Mouse (Mus musculus) urinary bladder, adult 18-20 months (tissue): Measurements from ENCODE around the gene Mycbpap.

Source experiments
- DNase-seq, 2 experiments: peaks; one replicate each; pipeline ENCODE4 v3.0.0; 2022; ENCODE audit warnings: low spot score in 2 of 2, mixed read lengths in 2 of 2

The Mycbpap gene

DNA sequence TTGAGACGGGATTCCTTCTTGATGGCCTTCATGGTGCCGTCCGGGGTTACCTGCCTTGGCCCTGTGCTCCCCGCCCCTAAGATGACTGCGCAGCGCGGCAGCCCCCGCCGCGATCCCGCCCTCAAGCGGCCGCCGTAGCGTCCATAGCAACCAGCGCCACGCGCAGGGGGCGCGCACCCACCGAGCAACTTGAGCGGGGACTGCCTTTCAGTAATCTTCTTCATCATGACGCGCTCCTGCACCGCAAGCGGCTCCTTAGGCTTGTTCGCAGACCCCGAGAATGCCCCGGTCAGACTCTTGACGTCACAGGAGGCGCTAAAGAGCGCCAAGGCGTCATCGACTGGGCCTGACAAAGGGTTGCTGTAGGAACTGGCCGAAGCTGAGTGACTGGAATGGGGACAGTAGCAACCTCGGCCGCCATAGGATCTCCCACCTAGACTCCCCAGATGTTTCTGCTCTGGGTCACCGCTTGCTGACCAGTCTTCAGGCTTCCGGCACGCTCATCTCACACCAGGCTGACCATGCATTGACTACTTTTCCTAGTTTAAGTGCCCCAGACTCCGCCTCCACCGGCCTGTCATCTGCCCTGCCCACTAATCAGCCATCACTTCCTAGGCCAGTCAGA is at the start of gene Mycbpap:
TSS of gene Mycbpap (minus strand) at position 524 of the 625 bp plus-strand sequence.
- peak; percentile 35 to 67 for DNase-seq

DNA sequence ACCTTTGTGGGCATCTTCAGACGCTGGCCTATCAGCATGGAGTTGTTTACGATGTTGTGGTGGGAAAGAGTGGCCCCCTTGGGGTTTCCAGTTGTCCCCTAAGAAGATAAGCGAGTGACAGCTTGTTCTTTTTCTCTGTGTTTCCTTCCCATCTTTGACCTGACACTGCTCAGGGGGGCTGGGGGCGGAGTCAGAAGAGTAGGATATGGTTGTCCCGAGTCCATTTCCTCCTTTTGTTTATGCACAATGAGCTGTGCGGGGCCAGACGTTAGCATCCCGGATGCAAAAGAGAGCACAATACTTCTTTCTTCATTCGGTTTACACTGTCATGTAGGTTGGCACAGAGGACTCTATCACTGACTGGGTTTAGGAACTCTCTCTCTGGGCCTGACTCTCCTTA is 49.1 kb upstream of the Mycbpap start:
- DNase-seq: no peak

GRCm38 (mm10) chr11:94567326-94567725 is 45.8 kb upstream of the Mycbpap start:
- no peak for DNase-seq

DNA sequence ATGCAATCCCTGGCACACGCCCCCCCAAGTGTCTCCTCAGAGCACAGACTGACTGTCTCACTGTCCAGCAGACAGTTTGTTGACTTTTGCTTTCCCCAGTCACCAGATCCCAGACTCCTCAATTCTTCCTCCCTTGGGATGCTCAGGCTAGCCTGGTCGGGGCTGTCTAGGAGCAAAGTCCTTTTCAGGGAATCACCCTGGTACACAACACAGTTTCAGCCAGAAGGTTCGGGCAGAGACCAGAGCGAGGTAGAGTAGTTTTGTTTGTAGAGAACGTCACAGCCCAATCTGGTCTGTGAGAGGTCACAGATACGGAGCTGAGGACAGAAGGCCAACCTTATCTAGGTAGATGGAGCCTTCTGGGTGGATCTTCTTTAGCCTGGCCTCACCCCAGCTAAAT is 45.0 kb upstream of the Mycbpap start:
- DNase-seq: no peak

DNA sequence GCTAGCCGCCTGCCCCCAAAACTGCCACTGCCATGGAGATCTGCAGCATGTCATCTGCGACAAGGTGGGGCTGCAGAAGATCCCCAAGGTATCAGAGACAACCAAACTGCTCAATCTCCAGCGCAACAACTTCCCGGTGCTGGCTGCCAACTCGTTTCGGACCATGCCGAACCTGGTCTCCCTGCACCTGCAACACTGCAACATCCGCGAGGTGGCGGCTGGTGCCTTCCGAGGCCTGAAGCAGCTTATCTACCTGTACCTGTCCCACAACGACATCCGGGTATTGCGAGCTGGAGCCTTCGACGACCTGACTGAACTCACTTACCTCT is 43.6 kb upstream of the Mycbpap start:
- peak; percentile 26 to 58 for DNase-seq

- no peak for DNase-seq
These were observed 43.1 kb upstream of the Mycbpap start, which contains the start of gene Chad for GRCm38 (mm10) chr11:94564437-94565150. Gene Chad, plus strand, starts transcription at chr11:94565047.

GRCm38 (mm10) chr11:94563821-94564220 is 42.3 kb upstream of the Mycbpap start:
- DNase-seq: no peak

- DNase-seq: no peak
These were observed 41.8 kb upstream of the Mycbpap start for GRCm38 (mm10) chr11:94563383-94563782.

- no peak for DNase-seq
These were observed 36.7 kb upstream of the Mycbpap start for GRCm38 (mm10) chr11:94558226-94558625.

GRCm38 (mm10) chr11:94550442-94550744 is 28.9 kb upstream of the Mycbpap start:
- DNase-seq: no peak

GRCm38 (mm10) chr11:94549691-94550441 is 28.3 kb upstream of the Mycbpap start:
- no peak for DNase-seq

DNA sequence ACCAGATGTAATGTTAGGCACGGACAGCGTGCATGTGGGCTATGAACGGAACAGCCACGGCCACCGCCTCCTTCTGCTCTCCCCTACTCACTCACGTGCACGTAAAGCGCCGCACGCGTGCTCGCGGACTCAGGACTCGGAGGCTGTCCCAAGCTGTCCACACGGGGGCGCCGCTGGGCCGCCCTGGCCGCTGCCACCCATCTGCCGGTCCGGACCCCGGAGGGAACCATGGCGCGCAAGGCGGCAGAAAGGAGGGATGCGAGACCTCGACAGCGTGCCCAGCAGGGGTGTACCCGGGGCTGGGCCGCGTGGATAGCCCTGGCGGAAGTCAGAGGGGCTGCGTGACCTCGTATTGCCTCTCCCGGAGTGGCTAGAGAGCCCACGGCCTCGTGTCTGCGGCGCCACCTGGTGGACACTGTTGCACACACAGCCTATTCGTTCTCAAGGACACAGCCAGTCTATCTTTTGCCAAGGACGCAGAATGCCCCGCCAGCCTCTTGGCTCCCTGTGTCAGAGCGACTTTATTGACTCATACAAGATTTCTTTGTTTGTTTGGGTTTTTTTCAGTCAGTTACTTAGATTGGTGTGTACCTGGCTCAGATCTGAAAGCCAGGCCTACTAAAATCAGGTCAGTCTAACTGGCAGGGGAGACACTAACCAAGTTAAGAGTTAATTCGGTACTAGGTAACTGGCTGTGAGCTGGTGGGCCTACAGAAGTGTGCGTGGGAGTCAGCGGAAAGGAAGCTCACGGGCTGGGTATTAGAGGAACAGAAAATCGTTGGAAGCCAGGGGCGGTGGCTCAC is 27.5 kb upstream of the Mycbpap start, which contains the start of gene Rsad1:
TSS of gene Rsad1 (minus strand) at position 368 of the 803 bp plus-strand sequence.
- DNase-seq: peak; percentile 87 to 95

GRCm38 (mm10) chr11:94548041-94548784 is 26.7 kb upstream of the Mycbpap start:
- DNase-seq: peak; percentile 33 to 48

DNA sequence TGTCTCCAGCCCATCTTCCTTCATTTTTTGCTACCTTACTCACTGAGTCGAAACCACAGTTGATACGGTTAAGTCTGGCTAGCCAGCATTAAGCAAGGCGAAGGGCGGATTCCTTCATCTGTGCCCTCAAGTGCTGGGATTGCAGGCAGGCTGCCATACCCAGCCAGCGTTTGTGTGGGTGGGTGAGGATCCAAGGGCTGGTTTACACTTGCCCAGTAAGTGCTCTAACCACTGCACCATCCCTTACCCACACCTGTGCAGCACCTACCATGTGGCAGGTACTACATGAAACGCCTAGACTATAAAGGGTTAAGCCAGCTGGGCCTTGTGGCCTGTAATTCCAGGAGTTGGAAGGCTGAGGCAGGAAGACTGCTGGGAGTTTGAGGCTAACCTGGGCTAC is 25.7 kb upstream of the Mycbpap start:
- no peak for DNase-seq

DNA sequence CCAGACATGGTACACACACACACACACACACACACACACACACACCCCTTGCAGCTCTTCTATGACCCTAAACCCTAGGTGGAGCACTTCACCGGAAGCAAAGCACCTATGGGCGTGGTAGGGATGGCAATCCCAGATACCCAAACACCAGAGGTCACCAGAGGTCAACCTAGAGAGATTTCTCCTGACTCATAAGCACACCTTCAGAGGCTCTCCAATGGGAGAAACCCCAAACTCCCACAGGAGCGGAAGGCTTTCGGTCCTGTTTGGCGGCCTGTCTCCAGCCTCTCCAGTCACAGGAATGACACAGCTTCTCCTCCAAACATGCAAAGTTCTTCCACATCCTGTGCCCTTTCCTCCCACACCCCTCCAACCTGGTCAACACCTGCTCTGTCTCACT is 24.8 kb upstream of the Mycbpap start:
- DNase-seq: no peak

DNA sequence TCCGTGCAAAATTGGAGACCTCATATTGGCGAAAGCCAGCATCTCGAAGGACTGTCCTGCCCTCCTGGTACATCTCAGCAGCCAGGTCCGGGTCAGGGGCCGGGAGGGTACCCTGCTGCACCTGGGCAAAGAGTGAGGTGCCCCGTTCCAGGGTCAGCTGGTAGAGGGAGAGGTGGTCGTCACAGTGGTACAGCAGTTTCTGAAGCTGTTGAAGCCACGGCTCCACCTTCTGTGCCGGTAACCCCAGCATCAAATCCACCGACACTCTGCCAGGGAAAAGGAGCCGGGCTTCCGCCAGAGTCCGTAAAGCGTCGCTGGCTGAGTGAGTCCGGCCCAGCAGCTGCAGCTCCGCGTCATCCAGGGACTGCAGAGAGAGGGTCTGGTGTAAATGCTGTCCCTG is 22.9 kb upstream of the Mycbpap start:
- DNase-seq: no peak

- DNase-seq: peak; percentile 86 to 94
These were observed 22.4 kb upstream of the Mycbpap start for GRCm38 (mm10) chr11:94543932-94544331.

DNA sequence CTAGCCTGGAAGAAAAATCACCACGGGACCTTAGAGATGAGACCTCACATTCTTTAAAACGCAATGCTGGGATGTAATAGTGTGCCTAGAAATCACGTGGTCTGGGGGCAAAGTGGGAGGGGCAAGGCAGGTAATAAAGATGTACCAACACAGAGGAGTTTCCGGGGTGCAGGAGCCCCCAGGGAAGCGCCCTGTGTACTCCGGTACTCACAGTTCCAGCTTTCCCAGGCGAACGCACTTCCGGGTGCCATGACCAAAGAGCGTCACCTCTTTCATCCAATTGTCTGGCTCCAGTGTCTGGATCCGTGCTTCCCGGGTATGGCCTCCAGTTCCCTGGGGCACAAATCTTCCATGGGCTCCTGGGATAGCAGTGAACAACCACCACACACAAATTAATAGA is 21.8 kb upstream of the Mycbpap start:
- DNase-seq: no peak

- DNase-seq: no peak
These were observed 20.9 kb upstream of the Mycbpap start for GRCm38 (mm10) chr11:94542400-94542799.

DNA sequence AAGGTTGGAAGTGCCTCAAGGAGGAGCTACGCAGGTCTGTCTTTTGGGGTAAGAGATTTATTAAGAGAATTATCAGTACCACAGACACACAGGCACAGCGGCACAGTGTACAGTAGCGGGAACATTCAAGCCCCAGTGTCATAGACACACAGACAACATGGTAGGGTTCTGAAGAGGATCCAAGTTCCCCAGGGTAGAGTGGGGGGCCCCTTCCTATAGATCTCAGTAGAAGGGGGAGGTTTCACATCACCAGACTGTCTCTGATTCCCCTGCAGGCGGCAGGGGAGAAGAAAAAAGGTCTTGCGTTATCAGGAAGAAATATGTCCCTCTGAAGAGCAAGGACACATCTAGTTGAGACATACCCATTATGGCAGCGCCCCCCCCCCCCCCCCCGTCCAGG is 18.2 kb upstream of the Mycbpap start:
- DNase-seq: no peak

GRCm38 (mm10) chr11:94538733-94539292 is 17.3 kb upstream of the Mycbpap start:
- DNase-seq: peak; percentile 55 to 62
